Mouse (Mus musculus): Measurements from ENCODE around the gene Rapgef4. TPM values are rescaled to one million over a fixed set of nuclear protein-coding genes. Genes with fewer than 3 reads are reported as not detected.
A peak's percentile ranks its signal among the peaks of the same experiment; 100 is the strongest.

The Rapgef4 gene
- total and polyA plus RNA-seq, 2 experiments from 2014 or later: 27.0 to 58.7 TPM

DNA sequence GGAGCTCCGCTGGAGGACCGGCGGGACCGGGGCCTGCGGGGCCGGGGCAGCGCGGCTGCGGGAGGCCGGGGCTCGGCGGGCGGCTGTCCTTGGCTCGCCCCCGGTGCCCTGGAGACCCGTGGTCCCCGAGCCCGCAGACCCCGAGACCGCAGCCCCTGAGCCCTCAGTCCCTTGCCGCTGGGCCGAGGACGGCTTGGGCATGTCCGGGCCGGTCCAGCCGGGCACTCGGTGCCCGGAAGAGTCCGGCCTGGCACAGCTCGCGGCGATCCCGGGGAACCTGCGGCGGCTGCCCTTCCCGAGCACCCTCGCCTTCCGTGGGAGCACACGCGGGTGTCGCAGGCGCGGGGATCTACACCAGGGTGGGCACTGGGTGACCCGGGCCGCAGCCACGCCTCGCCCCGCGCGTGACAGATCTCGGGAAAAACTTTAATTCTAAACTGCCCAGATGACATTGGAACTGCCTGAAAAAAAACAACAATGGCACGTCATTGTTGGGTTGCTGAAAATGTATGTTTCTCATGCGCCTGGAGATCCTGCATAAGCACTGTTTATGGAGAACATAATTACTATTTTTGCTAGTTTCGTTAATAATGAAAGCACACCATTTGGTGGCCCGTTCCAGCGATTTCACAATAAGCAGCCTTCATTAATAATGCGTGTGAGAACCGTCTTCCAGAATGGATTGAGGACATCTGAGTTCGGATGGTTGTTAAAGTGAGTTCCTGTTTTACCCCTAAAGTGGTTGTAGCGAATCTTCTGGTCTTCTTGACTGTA is 305.0 kb downstream of the Rapgef4 start:
- Histone ChIP-seq H3K27ac (ENCODE audit: low read depth, low read length) (0 out of 2 replicates have a peak overlapping the region, but pooled peaks have one; percentile 5), H3K4me1 (ENCODE audit: insufficient read depth) (no peaks in the 10 kb centered on the region), H3K36me3 (ENCODE audit: insufficient read depth) (no peaks in the 10 kb centered on the region), H3K4me2 (ENCODE audit: low read depth) (peak overlapping the region; percentile 98), H3K4me3 (ENCODE audit: low read depth, low read length) (peak overlapping the region; percentile 63), H3K9me3 (ENCODE audit: low read length) (no peaks in the 10 kb centered on the region), H3K27me3 (ENCODE audit: insufficient read depth, low read length) (no peaks in the 10 kb centered on the region), H3K9ac (peak overlapping the region; percentile 57)
- WGBS: 1% methylated on average over 59 of the region's 60 CpGs
- DNase-seq (peak; percentile 45), ATAC-seq (peak; percentile 51)
- no peak for TF ChIP-seq CTCF (IDR thresholded peaks at IDR 0.05; ENCODE audit: low read depth)

DNA sequence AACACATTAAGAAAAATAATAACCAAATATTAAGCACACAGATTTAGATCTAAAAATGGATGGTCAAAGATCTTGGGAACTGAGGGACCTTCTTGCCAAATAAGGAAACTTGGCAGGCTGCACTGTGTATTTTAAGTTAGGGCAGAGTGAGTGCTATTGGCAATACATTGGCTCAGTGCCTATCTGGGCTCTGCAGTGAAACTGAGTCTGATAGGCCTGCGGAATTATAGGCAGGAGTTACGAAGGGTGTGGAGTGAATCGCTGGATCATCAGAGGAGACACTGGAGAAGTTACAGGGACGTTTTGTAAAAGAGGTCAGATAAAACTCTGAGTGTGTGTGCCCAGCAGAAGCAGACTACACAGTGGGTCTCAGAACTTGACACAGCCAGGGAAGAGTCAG is 306.1 kb downstream of the Rapgef4 start:
- DNase-seq: no peak
- no peaks in the 10 kb centered on the region for H3K4me1 ChIP-seq (ENCODE audit: insufficient read depth)
- TF ChIP-seq CTCF (IDR thresholded peaks at IDR 0.05; ENCODE audit: low read depth): no peak
- H3K27me3 ChIP-seq (ENCODE audit: insufficient read depth, low read length): no peaks in the 10 kb centered on the region
- ATAC-seq: no peak
- H3K9me3 ChIP-seq (ENCODE audit: low read length): no peaks in the 10 kb centered on the region
- H3K27ac ChIP-seq (ENCODE audit: low read depth, low read length): no peak overlapping the region
- no peak overlapping the region for H3K9ac ChIP-seq
- 58% methylated on average over 4 of the region's 4 CpGs for WGBS
- H3K4me2 ChIP-seq (ENCODE audit: low read depth): no peak overlapping the region
- H3K36me3 ChIP-seq (ENCODE audit: insufficient read depth): no peaks in the 10 kb centered on the region
- no peak overlapping the region for H3K4me3 ChIP-seq (ENCODE audit: low read depth, low read length)

DNA sequence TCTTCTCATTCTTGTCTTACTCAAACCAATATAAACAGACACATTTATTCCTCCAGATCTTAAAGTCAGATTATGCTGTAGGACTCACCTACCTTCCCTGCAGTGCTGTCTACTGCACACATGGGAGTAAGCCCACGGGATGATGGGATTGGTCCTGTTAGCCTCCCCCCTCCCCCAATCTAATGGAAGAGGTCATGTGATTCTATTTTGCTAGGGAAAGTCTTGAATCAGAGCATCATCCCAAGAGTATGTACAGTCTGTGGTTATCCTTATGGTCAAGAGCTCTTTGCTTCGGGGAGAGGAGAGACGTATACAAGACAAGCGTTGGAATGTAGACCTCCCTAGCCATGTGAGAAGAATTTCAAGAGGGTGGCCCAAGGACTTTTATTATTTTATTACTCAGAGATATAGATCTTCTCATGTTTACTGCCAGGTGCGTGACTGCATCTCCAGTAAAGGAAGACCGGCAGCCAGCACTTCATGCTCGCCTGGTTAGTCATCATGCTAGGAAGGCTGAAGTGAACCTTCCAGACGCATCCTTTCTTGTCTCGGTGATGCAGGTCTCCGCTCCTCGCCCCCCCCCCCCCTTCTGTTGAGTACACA is 308.0 kb downstream of the Rapgef4 start:
- no peak for TF ChIP-seq CTCF (IDR thresholded peaks at IDR 0.05; ENCODE audit: low read depth)
- Histone ChIP-seq H3K27ac (ENCODE audit: low read depth, low read length) (no peak overlapping the region), H3K4me3 (ENCODE audit: low read depth, low read length) (no peak overlapping the region), H3K9me3 (ENCODE audit: low read length) (no peaks in the 10 kb centered on the region), H3K36me3 (ENCODE audit: insufficient read depth) (no peaks in the 10 kb centered on the region), H3K4me1 (ENCODE audit: insufficient read depth) (no peaks in the 10 kb centered on the region), H3K4me2 (ENCODE audit: low read depth) (no peak overlapping the region), H3K9ac (no peak overlapping the region), H3K27me3 (ENCODE audit: insufficient read depth, low read length) (no peaks in the 10 kb centered on the region)
- DNase-seq: no peak
- 92% methylated on average over 11 of the region's 11 CpGs for whole genome bisulfite sequencing
- ATAC-seq: no peak

DNA sequence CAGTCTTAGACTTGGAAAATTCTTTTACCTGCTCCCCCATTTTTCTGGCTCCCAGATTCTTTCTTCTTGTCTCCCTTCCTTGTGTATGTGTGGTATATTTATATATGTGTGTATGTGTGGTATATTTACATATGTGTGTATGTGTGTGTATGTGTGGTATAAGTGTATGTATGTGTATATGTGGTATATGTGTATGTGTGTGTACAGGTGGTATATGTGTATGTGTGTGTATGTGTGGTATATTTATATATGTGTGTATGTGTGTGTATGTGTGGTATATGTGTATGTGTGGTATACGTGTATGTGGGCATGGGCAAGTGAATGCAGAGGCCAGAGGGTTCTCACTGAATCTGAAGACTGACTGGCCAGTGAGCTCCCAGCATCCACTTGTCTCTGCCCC is 310.1 kb downstream of the Rapgef4 start:
- no peak overlapping the region for H3K4me3 ChIP-seq (ENCODE audit: low read depth, low read length)

DNA sequence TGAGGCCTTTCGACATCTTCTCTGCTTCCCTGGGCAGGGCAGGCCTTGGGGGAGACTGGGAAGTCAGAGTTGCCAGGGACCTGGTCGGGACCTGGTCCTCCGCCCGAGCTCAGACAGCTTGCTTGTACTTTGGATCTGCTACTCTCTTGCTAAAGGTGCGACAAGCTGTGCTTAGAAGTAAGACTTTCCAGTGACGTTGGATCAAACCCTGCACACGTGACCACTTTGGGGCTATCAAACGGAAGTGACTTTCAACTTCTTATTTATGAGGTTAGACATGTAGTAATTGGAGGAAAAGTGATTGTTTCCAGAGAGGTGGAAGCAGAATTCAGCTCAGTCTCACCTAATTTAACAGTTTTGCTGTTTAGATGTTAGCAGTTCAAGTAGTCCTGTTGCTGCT is 311.5 kb downstream of the Rapgef4 start:
- WGBS: 89% methylated on average over 8 of the region's 8 CpGs
- DNase-seq: no peak
- Histone ChIP-seq H3K4me1 (ENCODE audit: insufficient read depth) (no peaks in the 10 kb centered on the region), H3K4me2 (ENCODE audit: low read depth) (no peak overlapping the region), H3K36me3 (ENCODE audit: insufficient read depth) (no peaks in the 10 kb centered on the region), H3K9me3 (ENCODE audit: low read length) (no peaks in the 10 kb centered on the region), H3K9ac (no peak overlapping the region), H3K4me3 (ENCODE audit: low read depth, low read length) (no peak overlapping the region), H3K27me3 (ENCODE audit: insufficient read depth, low read length) (no peaks in the 10 kb centered on the region), H3K27ac (ENCODE audit: low read depth, low read length) (no peak overlapping the region)
- no peak for ATAC-seq
- TF ChIP-seq CTCF (IDR thresholded peaks at IDR 0.05; ENCODE audit: low read depth): no peak

More for the DNA sequence above, 310.1 kb downstream of the Rapgef4 start:
- Histone ChIP-seq H3K9ac (no peak overlapping the region), H3K27me3 (ENCODE audit: insufficient read depth, low read length) (no peaks in the 10 kb centered on the region), H3K9me3 (ENCODE audit: low read length) (no peaks in the 10 kb centered on the region), H3K36me3 (ENCODE audit: insufficient read depth) (no peaks in the 10 kb centered on the region), H3K4me1 (ENCODE audit: insufficient read depth) (no peaks in the 10 kb centered on the region), H3K27ac (ENCODE audit: low read depth, low read length) (no peak overlapping the region), H3K4me2 (ENCODE audit: low read depth) (no peak overlapping the region)
- WGBS: 100% methylated on average over 1 of the region's 1 CpGs
- ATAC-seq: no peak
- DNase-seq: no peak
- TF ChIP-seq CTCF (IDR thresholded peaks at IDR 0.05; ENCODE audit: low read depth): no peak

DNA sequence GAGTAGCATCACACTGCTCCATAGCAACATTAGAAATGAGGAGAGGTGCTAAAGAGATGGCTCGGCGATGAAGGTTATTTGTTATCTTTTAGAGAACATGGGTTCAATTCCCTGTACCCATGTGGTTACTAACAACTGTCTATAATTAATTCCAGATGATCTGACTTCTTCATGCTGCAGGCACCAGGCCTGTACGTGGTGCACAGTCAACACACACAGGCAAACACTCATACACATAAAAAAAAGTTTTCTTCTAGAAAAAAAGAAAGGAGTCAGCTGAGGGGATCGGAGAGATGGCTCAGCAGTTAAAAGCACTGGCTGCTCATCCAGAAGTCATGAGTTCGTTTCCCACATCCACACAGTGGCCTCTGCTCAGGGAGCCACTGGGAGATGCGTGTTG is 314.0 kb downstream of the Rapgef4 start:
- Histone ChIP-seq H3K9me3 (ENCODE audit: low read length) (no peaks in the 10 kb centered on the region), H3K27me3 (ENCODE audit: insufficient read depth, low read length) (no peaks in the 10 kb centered on the region), H3K4me3 (ENCODE audit: low read depth, low read length) (no peak overlapping the region), H3K4me2 (ENCODE audit: low read depth) (no peak overlapping the region), H3K36me3 (ENCODE audit: insufficient read depth) (no peaks in the 10 kb centered on the region), H3K9ac (no peak overlapping the region), H3K4me1 (ENCODE audit: insufficient read depth) (no peaks in the 10 kb centered on the region), H3K27ac (ENCODE audit: low read depth, low read length) (no peak overlapping the region)
- ATAC-seq: no peak
- 93% methylated on average over 6 of the region's 6 CpGs for WGBS
- DNase-seq: no peak
- TF ChIP-seq CTCF (IDR thresholded peaks at IDR 0.05; ENCODE audit: low read depth): no peak

DNA sequence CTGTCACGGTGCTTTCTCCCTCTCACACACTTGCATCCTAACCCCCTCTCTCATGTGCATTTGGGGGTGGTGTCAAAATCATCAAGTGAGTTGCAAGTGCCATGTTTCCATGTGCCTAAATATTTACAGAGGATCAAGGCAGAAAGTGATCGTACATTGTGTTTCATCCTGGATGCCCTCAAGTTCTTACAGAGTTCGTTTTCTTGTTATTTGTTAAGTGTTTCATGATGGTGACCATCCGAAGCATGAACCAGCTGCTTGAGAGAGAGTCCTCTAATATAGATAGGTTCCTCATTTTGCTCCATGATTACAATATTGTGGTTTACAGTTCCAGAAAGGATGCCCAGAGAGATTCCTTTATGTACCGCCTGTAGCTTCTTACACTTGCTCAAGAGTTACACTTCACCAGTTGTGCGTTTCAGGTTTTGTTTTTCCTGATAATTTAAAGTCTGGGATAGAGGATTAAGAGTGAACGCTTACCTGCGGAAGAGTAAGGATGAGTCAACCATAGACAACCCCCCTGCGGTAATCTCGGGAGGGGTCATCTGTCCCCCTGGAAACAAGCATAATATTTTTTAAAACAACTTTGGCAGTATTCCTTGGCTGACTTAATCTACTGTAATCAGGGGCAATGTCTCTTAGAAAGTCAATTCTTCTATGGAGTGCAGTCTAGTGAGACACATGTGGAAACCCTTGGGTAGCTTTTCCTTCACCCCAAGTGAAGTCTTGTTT is 316.1 kb downstream of the Rapgef4 start:
- Histone ChIP-seq H3K4me1 (ENCODE audit: insufficient read depth) (no peaks in the 10 kb centered on the region), H3K4me2 (ENCODE audit: low read depth) (no peak overlapping the region), H3K4me3 (ENCODE audit: low read depth, low read length) (no peak overlapping the region), H3K36me3 (ENCODE audit: insufficient read depth) (no peaks in the 10 kb centered on the region), H3K27me3 (ENCODE audit: insufficient read depth, low read length) (no peaks in the 10 kb centered on the region), H3K9me3 (ENCODE audit: low read length) (no peaks in the 10 kb centered on the region), H3K27ac (ENCODE audit: low read depth, low read length) (no peak overlapping the region), H3K9ac (no peak overlapping the region)
- DNase-seq (no peak), ATAC-seq (no peak)
- TF ChIP-seq CTCF (IDR thresholded peaks at IDR 0.05; ENCODE audit: low read depth): no peak
- WGBS: 89% methylated on average over 10 of the region's 10 CpGs
